Comparison of ENCODE assay signal across 8 mouse cellular contexts in genomic region chr7:44384716-44385059, GRCm38 (mm10). TPM values are rescaled to one million over a fixed set of nuclear protein-coding genes. Genes with fewer than 3 reads are reported as not detected.
A peak's percentile ranks its signal among the peaks of the same experiment; 100 is the strongest.
DNase-seq lines count a peak whose midpoint lies in the region; ATAC-seq and TF ChIP-seq lines count a peak whose summit lies in the region.

No protein-coding gene starts in this region.

- no peak for TF ChIP-seq POLR2A in olfactory bulb, adult 2 months (IDR thresholded peaks at IDR 0.05; ENCODE audit: insufficient read depth, low read depth, low read length)

- H3K9ac ChIP-seq in lung, embryonic 14.5 days = peak overlapping the region; percentile 30; the same call in 1 of the 2 replicates
- peak overlapping the region; percentile 57 for H3K9ac ChIP-seq in forebrain, embryonic 11.5 days (ENCODE audit: low read length)

- peak overlapping the region; percentile 93 for H3K4me2 ChIP-seq in lung, embryonic 14.5 days
- peak overlapping the region; percentile 89 for H3K4me2 ChIP-seq in forebrain, embryonic 11.5 days (ENCODE audit: low read depth, low read length, severe bottlenecking)

- no peak for DNase-seq in lung, embryonic 14.5 days
- DNase-seq in lung, postnatal 25 days (ENCODE audit: low spot score) = no peak
- no peak for DNase-seq in forebrain, embryonic 11.5 days (ENCODE audit: low spot score)
- no peak for DNase-seq in limb, embryonic 10.5 days (ENCODE audit: low spot score)
- DNase-seq in frontal cortex, postnatal 10 days (ENCODE audit: low spot score in 2 of 2) = no peak
- no peak for DNase-seq in layer of hippocampus, postnatal 25 days (ENCODE audit: extremely low spot score in 1 of 2, low spot score in 1 of 2)
- DNase-seq in urinary bladder, postnatal 10 days (ENCODE audit: low spot score) = no peak

- H3K9me3 ChIP-seq in lung, embryonic 14.5 days (ENCODE audit: low read depth, low read length) = no peaks in the 10 kb centered on the region
- H3K9me3 ChIP-seq in forebrain, embryonic 11.5 days (ENCODE audit: control insufficient read depth, low read length) = no peaks in the 10 kb centered on the region
- no peaks in the 10 kb centered on the region for H3K9me3 ChIP-seq in limb, embryonic 10.5 days (replicated peaks)

- peak overlapping the region; percentile 51 for H3K4me3 ChIP-seq in lung, embryonic 14.5 days (ENCODE audit: low read depth, low read length)
- H3K4me3 ChIP-seq in forebrain, embryonic 11.5 days (ENCODE audit: low read depth, low read length) = peak overlapping the region; percentile 46
- peak overlapping the region; percentile 65 for H3K4me3 ChIP-seq in limb, embryonic 10.5 days
- peak overlapping the region; percentile 73 for H3K4me3 ChIP-seq in olfactory bulb, adult 2 months (ENCODE audit: insufficient read depth, low read depth, low read length)

- TF ChIP-seq CTCF in lung, embryonic 14.5 days (IDR thresholded peaks at IDR 0.05; ENCODE audit: low read depth) = no peak
- TF ChIP-seq CTCF in olfactory bulb, adult 2 months (IDR thresholded peaks at IDR 0.05; ENCODE audit: insufficient read depth, low read depth, low read length) = no peak

- H3K27me3 ChIP-seq in lung, embryonic 14.5 days (ENCODE audit: insufficient read depth, low read length) = peaks cover 22% of the 10 kb centered on the region
- H3K27me3 ChIP-seq in forebrain, embryonic 11.5 days (ENCODE audit: control insufficient read depth, insufficient read depth, low read length) = no peaks in the 10 kb centered on the region; the same call in 1 of the 2 replicates
- H3K27me3 ChIP-seq in limb, embryonic 10.5 days (ENCODE audit: low read depth, poor library complexity, severe bottlenecking) = peaks cover 66% of the 10 kb centered on the region

- 1% methylated on average over 16 of the region's 17 CpGs for WGBS in lung, embryonic 14.5 days
- under 1% methylated on average over 16 of the region's 17 CpGs for WGBS in forebrain, embryonic 11.5 days
- WGBS in limb, embryonic 10.5 days = 1% methylated on average over 17 of the region's 17 CpGs
- 1% methylated on average over 17 of the region's 17 CpGs for WGBS in olfactory bulb, adult 2 months

- H3K36me3 ChIP-seq in lung, embryonic 14.5 days (ENCODE audit: insufficient read depth) = no peaks in the 10 kb centered on the region
- H3K36me3 ChIP-seq in forebrain, embryonic 11.5 days (ENCODE audit: control insufficient read depth, insufficient read depth, low read length) = no peaks in the 10 kb centered on the region
- no peaks in the 10 kb centered on the region for H3K36me3 ChIP-seq in limb, embryonic 10.5 days

- no peak overlapping the region for H3K27ac ChIP-seq in lung, embryonic 14.5 days (ENCODE audit: low read depth)
- no peak overlapping the region for H3K27ac ChIP-seq in forebrain, embryonic 11.5 days (ENCODE audit: low read depth, low read length)
- H3K27ac ChIP-seq in limb, embryonic 10.5 days = no peak overlapping the region
- H3K27ac ChIP-seq in olfactory bulb, adult 2 months (ENCODE audit: insufficient read depth, low read depth, low read length) = no peak overlapping the region

- no peaks in the 10 kb centered on the region; the same call in 1 of the 2 replicates for H3K4me1 ChIP-seq in lung, embryonic 14.5 days (ENCODE audit: insufficient read depth)
- peaks cover 5% of the 10 kb centered on the region; the same call in 1 of the 2 replicates for H3K4me1 ChIP-seq in forebrain, embryonic 11.5 days (replicated peaks; ENCODE audit: control insufficient read depth, insufficient read depth, low read length)
- peaks cover 13% of the 10 kb centered on the region for H3K4me1 ChIP-seq in limb, embryonic 10.5 days
- peaks cover 13% of the 10 kb centered on the region for H3K4me1 ChIP-seq in olfactory bulb, adult 2 months (ENCODE audit: control insufficient read depth, insufficient read depth, low read length)

- peak; percentile 67; the same call in 1 of the 2 replicates for ATAC-seq in lung, embryonic 14.5 days (ENCODE audit: insufficient read depth)
- peak; percentile 68 for ATAC-seq in forebrain, embryonic 11.5 days (replicated peaks; ENCODE audit: low FRiP score)

RNA-seq across cellular contexts. Expression of gene Syt3, which starts 0.8 kb away (rescaled TPM):
- 2.0 and 2.9 TPM in 2 replicates for polyA plus RNA-seq in lung, embryonic 14.5 days (2014; fragmentation: Nextera tagmentation; extraction: Ambion mirVana)
- polyA plus RNA-seq in forebrain, embryonic 11.5 days (2014; fragmentation: Nextera tagmentation; extraction: Ambion mirVana) = 3.2 and 4.0 TPM in 2 replicates
- 1.1 and 1.9 TPM in 2 replicates for polyA plus RNA-seq in limb, embryonic 10.5 days (2016; fragmentation: Nextera tagmentation; extraction: Ambion mirVana)
- polyA plus RNA-seq in olfactory bulb, adult 2 months (2012; ENCODE audit: insufficient read depth, insufficient read length, low replicate concordance, missing spikeins) = not detected in 2 replicates
- 10 to 100 TPM; 91.3 to 92.1 TPM for total RNA-seq in layer of hippocampus, postnatal 25 days (2021)

RNA-seq across cellular contexts. Expression of gene 1700008O03Rik, which starts 0.9 kb away (rescaled TPM):
- 0.71 and 1.2 TPM in 2 replicates for polyA plus RNA-seq in lung, embryonic 14.5 days (2014; fragmentation: Nextera tagmentation; extraction: Ambion mirVana)
- 0.89 and 0.96 TPM in 2 replicates for polyA plus RNA-seq in forebrain, embryonic 11.5 days (2014; fragmentation: Nextera tagmentation; extraction: Ambion mirVana)
- polyA plus RNA-seq in limb, embryonic 10.5 days (2016; fragmentation: Nextera tagmentation; extraction: Ambion mirVana) = 0.50 and 0.68 TPM in 2 replicates
- polyA plus RNA-seq in olfactory bulb, adult 2 months (2012; ENCODE audit: insufficient read depth, insufficient read length, low replicate concordance, missing spikeins) = not detected in 2 replicates
- 1 to 10 TPM; 3.8 to 4.1 TPM for total RNA-seq in layer of hippocampus, postnatal 25 days (2021)

RNA-seq across cellular contexts. Expression of gene Lrrc4b, which starts 44.1 kb away (rescaled TPM):
- 1.5 TPM in 2 replicates for polyA plus RNA-seq in lung, embryonic 14.5 days (2014; fragmentation: Nextera tagmentation; extraction: Ambion mirVana)
- polyA plus RNA-seq in forebrain, embryonic 11.5 days (2014; fragmentation: Nextera tagmentation; extraction: Ambion mirVana) = 8.2 and 9.8 TPM in 2 replicates
- 0.06 and 0.21 TPM in 2 replicates for polyA plus RNA-seq in limb, embryonic 10.5 days (2016; fragmentation: Nextera tagmentation; extraction: Ambion mirVana)
- not detected in 2 replicates for polyA plus RNA-seq in olfactory bulb, adult 2 months (2012; ENCODE audit: insufficient read depth, insufficient read length, low replicate concordance, missing spikeins)
- 100 to 1,000 TPM; 322 to 333 TPM for total RNA-seq in layer of hippocampus, postnatal 25 days (2021)
